Mouse (Mus musculus) ES-E14 (cell line): ENCODE measurements around the gene Gm21954.

ENCODE experiments used
- HCFC1 ChIP-seq: IDR thresholded peaks from 2 replicates; pipeline ENCODE4 v1.6.1; 2012; ENCODE audit warnings: low read length, inconsistent platforms, borderline replicate concordance; ENCODE audit not compliant: insufficient read depth
- MAFK ChIP-seq: IDR thresholded peaks from 2 replicates; pipeline ENCODE4 v1.6.1; 2014; ENCODE audit warnings: mild to moderate bottlenecking, low read depth, low read length, inconsistent platforms; ENCODE audit not compliant: insufficient read depth
- ZNF384 ChIP-seq: IDR thresholded peaks from 2 replicates; pipeline ENCODE4 v1.6.1; 2012; ENCODE audit warnings: low read depth, low read length, inconsistent platforms

- TF ChIP-seq ZNF384 (no peak), MAFK (no peak), HCFC1 (no peak)
These were observed 10.9 kb downstream of the Gm21954 start for GRCm38 (mm10) chr3:55461092-55461491.
